Mouse (Mus musculus): Measurements from ENCODE around the gene Slc35c2. TPM values are rescaled to one million over a fixed set of nuclear protein-coding genes. Genes with fewer than 3 reads are reported as not detected.

Slc35c2 gene
- total RNA-seq, 2 experiments from 2014 or later = 44.4 to 59.5 TPM

DNA sequence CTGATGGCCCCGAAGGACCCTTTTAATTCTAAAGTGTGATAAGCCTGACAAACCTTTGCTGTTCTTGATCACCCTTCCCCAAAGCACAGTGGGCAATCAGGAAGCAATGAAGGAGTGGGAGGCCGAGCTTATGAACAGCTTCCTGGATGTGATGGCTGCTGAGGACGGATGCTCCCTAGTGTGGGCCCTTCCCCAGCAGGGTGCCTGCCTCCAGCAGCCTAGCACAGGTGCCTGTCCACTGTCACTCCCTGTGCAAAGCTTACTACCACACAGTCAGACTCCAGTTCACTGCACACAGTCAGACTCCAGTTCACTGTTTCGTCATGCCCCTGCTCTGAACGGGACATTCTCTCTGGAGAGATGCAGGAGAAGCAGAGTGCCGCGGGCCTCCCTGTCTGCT is 24.7 kb upstream of the Slc35c2 start:
- no peak for DNase-seq

DNA sequence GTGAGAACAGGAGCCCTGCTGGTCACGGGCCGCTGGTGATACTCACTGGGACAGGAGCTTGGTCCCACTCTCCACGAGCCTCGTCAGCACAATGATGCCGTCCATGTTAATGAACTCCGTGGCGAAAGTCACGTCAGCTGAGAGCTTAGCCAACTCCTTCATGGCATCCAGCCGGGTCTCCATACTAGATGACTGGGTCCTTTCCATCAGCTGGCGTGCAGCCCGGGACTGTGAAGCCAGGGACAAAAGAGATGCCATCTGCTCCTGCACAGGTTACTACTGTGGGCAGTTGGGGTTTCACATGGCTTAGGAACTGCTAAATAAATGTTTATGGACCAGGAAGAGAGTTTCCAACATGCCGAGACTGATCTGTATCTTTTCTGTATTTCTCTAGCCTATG is 23.9 kb upstream of the Slc35c2 start:
- DNase-seq = peak in 1 of 2 experiments; percentile 38

DNA sequence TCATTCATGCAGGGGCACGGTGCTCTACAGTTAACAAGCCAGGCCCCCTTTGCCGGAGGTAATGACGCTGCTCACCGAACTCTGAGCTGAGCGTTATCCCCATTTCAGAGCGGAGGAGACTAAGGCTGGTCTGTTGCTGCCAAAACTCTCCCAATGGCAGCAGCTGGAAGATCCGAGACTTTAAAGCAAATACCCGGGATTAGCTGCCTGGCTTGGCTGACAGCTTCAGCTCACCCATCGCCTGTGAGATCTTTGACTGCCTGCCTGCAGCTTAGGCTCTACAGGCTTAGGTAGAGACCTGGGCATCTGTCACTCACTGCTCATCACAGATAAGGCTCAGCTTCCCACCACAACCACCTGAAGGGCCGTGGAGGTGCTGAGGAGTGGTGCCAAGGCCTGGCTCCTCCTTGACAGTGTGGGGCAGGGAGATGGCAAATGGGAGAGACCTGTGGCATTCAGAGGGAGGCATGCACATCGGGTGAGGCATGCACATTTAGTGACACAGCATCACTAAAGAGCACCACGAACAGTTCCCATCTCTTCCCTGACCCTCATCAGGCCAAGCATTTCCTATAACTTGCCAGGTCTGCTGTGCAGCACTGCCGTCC is 23.3 kb upstream of the Slc35c2 start:
- DNase-seq = no peak

DNA sequence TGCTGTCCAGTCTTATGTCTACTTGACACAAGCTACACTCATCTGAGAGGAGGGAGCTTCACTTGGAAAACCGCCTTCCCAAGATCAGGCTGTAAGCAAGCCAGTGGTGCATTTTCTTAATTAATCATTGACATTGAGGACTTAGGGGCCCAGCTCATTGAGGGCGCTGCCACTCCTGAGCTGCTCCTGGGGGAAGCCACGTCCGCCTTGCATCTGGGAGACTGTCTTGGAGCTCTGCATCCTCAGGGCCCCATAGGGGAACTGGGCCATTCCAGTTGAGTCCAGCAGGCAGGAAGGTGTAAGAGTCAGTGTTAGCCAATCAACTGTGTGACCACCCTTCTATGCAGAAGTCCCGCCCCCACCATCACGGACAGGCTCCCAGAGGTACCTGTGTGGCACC is 20.1 kb upstream of the Slc35c2 start:
- DNase-seq = no peak

DNA sequence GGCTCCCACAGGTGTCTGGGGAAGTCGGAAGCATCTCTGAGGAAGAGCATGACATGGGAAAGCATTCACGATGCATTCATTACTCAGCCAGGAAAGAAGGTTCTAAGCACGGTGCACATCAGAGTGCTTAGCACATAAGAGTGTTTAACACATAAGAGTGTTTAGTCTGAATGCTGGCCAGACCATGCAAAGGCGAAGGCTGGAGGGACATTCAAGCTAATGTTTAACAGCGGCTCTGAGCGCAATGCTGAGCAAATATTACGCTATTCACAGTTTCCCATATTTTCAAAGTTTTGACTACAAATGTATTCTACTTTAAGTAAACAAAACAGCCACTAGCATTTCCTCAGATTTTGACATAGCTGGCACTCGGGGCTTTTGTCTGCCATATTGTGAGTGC is 17.8 kb upstream of the Slc35c2 start:
- DNase-seq = no peak

DNA sequence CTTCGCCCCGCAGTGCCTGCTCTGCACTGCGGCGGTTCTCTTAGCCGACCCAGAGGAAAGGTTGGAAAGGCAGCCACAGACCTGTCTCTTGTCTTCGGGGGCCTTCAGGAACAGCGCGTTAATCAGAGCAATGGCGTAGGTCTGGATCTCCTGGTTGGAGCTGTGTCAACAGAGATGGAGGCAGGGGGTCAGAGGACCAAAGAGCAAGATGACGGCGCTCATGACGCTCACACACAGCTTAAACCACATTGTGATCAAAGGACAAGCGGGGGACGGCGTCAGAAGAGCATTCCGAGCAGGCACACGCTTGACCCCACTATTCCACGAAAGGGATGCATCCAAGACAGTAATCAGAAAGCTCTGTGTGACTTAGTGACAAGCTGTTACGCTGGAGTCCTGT is 17.1 kb upstream of the Slc35c2 start:
- no peak for DNase-seq

DNA sequence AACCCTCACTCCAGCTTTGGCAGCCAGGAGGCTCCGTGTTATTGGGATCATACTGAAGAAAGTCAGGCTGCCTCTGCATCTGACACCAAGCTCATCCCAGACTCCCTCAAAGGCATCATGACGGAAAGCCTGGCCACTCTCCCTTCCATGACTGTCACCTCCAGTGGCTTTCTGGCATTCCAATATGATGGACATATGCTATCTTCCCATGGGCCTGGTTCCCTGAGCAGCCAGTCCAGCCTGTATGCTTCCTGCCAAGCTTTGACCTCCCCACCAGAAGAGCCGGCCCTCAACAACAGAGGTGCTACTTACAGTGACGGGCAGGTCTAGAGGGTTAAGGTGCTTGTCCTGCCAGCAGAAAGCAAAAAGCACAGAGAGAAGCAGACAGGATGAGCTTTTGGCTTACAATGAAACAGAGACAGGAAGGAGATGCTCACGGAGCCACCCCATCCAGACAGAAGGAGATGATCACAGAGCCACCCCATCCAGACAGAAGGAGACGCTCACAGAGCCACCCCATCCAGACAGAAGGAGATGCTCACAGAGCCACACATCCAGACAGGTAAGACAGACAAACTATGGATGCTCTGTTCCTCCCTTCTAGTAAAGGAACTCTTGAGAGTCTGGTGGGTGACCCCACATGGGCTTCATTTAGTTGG is 15.8 kb upstream of the Slc35c2 start:
- no peak for DNase-seq

DNA sequence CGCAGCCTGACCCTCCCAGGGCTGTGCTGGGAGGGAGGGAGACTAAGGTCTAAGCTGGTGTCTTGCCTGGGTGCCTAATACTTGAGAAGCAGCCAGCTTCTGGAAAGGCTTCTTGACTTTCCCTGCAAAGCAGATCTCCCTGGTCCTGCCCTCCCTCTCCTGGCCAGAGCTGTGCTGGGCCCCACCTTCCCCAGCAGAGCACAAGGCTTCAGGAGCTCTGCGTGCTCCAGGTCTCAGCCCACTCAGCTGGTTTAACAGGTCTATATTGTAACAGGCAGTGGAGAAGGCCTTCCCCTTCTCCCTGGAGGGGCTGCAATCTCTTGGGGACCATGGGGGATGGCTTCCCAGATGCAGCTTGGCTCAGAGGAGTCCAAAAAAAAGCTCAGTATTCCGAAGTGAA is 13.7 kb upstream of the Slc35c2 start:
- DNase-seq = no peak

DNA sequence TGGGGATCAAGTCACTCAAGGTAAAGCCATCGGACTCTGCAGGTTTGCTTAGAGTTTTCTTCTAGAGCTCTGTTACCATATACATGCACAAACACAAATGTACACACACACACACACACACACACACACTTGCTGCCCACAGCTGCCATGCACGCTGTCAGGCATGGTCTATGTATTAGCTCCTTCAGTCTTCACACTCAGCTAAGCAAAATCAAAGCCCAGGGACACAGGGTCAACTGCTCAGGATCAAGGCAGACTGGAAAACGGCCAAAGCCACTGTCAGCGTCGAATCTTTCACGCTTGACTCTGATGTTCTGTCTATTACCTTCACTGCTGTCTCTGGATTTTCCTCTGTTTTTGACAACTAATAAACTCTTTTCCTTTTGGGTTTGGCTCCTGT is 13.2 kb upstream of the Slc35c2 start:
- DNase-seq = no peak

DNA sequence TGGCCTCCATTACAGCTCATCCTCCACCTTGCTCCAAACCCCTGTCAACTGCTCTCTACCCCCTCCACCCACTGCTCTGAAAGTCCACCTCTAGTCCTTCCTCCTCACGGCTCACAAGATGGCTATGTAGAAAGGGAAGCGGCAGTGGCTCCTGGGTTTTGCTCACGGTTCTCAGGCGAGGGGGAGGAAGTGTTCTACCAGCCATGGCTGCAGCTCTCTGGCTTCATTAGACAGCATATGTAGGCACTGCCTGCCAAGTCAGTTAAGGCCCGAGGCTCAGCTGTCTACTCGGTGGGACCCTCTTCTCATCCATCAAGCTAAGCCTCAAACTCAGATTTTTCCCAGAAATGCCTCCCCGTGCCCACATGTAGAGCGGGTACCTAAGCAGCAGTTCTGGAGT is 12.8 kb upstream of the Slc35c2 start:
- no peak for DNase-seq

DNA sequence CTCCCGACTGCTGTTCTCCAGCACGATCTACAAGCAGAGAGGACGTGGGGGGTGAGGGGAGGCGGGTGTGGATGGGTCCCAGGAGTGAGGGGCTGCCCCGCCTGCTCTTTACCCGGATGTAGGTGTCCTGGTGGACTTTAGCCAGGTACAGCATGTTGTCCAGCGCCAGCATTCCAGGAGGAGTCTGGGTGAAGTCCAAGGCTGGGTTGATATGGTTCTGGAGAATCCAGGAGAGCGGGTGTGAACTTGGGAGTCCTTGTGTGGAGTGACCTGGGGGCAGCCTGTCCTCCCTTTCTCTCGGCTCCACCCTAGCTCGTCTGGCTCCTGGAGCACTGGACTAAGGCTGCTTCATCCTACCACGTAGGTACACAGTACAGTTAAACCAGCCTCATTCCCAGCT is 9.8 kb upstream of the Slc35c2 start:
- no peak for DNase-seq

DNA sequence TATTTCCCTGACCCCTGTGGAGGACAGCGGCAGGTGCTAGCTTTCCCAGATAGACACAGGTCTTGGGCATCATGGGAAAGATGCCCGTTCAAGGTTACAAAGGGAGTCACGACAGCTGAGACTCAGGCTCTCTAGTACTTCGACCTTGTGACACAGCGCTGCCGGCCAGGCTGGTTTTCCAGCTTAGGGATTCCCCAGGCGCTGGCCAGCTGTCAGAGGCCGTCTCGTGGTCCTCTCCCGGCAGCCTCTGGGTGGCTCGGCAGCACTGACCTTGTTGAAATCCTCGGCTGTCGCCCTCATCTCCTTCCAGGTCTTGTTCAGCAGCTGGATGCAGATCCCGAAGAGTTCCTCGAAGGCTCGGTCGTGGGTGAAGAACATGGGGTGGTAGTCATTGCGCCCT is 8.9 kb upstream of the Slc35c2 start:
- peak; percentile 75 to 84 for DNase-seq

DNA sequence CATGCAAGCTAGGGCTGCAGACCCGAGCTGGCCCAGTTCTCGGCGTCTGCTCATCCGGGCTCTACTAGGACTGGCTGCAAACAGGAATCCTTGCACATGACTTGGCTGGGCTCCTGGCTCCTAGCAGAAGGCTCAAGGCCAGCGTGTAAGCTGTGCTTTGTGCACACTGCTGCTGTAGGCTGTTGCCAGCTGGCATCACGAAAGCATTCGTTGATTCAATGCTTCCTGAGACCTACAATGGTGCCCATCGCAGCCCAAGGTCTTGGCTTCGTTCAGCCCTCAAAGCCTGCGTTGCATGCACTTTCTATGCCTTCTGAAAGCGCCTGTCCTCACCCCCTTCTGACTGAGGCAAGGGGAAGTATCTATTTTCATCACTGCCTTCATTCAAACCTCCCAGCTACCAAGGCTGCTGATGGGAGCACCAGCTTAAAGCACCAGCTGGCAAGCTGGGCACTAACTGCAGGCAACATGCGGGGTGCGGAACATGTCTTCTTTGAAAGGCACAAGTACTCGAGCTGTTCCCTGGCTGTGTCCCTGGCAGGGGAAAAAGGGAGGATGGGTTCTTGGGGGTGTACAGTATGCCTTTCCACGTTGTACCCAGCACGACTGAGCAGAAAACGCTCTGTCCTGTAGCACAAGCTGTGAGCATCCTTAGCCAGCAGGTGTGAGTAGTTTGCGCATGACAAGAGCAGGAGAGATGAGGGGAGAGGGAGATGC is 804 bp upstream of the Slc35c2 start:
- DNase-seq = peak; percentile 92

DNA sequence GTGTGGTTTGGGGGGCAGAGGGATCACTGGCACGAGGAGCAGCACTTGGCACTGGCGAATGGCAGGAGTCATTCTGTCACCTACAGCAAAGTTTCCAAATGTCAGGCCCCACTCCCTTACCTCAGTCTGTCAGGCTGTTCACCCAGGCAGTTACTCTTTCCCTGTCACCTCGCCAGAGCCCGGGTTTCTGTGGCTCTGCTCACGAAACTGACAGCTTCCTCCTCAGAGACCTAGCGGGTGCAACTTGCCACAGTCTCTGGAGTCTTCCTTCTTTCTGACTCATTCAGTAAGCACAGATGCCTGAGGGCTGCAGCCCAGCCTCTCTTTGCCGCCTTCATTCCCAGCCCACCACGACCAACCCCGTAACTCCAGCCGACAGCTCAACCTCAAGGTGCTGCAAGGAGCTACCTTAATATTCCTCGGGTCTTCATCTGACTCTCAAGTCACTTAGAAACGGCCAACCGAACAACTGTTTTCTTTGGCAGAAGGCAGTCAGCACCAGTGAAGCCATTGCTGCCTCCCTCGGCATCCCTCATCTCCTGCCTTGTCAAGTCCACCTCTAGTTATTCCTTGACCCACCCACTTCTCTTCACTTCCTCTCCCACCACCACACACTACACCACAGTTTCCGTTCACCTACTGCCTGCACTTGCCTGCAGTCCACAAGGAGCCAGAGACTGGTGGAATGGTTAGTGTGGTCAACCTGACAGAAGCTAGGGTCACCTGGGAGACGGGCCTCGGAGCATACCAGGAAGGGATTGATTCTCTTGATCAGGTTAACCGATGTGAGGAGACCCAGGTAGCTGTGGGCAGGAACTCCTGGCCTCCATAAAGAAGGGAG is 1.1 kb downstream of the Slc35c2 start:
- peak in 1 of 2 experiments; percentile 20 for DNase-seq

DNA sequence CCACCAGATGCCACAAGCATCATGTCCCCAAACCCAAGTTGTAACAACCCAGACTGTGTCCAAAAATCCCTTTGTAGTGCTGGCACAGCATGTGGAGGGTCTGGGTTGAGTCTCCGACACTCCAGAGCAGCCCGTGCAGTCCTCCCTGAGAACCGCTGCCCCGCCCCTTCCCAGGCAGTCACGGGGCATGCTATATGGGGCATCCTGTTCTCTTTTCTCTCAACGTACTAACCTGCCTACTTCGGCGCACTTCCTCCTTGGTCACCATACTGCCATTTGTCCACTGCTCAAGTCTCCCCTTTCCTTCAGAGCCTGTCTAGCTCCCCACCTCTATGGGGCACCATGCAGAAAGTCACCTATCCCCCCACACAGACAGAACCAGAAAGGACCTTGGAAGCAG is 2.0 kb downstream of the Slc35c2 start:
- DNase-seq = peak in 1 of 2 experiments; percentile 23

DNA sequence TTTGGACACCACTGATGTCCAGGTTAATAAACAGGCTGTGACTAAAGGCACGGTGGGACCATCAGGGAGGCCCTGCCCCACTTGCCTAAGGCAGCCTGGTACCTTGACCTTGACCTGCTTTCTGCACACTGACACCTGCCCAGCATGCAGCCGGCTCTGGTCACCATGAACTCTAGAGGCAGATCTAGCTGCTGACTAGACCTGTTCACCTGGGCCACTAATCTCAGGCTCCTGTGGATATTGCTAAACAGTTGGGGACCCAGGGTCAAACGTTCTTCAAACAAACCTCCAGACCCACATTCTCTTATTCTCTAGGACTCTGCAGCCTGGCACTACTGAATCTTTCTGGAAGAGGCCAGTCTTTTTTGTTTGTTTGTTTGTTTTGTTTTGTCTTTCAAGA is 2.6 kb downstream of the Slc35c2 start:
- DNase-seq = no peak

DNA sequence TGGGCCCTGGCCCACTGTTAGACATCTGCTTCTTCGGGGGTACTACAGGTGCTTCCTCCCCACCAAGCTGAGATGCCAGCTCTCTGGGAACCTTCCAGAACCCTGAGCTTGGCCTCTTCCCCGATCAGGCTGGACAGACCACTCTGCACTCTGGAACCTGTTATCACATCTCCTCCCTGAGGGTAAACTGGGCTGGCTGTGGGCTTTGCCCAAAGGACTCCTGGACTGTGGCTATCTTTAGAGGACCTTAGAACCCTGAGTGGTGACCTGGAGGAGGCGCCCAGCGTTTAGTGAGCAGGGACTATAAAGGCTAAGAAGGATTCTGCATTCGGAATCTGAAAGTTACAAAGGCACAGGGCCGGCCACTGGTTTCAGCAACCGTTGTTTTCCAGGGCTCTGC is 3.3 kb downstream of the Slc35c2 start:
- DNase-seq = no peak

DNA sequence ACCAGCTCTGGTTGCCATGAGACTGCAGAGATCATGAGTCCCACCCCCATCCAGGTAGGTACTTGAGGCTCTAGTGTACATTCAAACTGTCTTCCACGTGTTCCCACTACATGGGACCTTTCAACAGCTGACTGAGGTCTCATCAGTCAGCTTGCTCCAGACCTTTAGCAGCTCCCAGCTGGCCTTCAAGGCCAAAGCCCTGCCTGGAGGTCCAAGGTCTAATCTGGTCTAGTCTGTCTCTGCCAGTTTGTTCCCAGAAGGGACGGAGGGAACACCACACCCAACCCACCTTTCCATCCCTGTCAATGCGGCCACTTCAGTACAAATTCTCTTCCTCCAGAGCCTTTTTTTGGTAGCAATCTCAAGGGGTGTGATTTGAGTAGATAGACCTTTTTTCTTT is 4.0 kb downstream of the Slc35c2 start:
- DNase-seq = peak; percentile 41 to 54

DNA sequence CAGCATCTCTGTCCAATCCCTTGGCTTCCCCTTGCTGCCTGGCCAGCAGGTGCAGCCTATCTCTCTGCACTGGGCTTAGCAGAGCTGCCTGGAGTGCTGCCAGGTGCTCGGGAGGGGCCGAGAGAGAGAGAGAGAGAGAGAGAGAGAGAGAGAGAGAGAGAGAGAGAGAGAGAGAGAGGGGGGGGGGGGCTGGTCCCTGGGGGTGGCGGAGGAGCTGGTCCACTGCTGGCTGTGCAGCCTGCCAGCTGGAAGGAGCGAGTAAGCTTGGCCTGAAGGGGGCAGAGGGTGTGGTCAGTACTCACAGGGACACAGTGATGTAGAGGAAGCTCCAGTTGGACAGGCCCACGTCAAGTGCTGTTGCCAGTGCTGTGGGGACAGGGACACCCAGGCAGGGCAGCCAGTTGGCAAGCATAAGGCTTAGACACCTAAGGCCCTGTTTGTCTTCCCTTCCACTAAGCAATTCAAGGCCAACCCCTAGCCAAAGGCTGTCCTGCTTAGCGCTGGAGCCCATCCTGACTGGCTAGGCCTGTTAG is 5.8 kb downstream of the Slc35c2 start:
- peak in 1 of 2 experiments; percentile 21 for DNase-seq

DNA sequence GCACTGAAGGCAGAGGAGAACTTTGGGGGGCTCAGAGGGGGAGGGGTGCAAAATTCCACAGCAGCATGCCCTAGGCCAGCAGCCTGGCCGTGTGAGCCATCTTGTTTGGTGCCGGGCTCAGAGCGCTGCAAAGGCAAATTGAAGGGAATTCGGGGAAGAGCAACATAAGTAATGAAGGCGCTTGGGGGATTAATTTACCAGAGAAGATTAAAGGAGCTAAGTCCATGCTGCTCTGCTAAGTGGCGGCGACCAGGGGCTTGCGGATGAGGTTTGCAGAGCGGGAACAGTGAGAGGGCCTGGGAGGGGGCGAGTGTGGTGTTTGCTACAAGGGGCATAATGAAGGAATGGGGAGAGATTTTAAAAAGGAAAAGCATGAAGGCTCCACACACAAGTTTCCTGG is 8.3 kb downstream of the Slc35c2 start:
- DNase-seq = no peak

DNA sequence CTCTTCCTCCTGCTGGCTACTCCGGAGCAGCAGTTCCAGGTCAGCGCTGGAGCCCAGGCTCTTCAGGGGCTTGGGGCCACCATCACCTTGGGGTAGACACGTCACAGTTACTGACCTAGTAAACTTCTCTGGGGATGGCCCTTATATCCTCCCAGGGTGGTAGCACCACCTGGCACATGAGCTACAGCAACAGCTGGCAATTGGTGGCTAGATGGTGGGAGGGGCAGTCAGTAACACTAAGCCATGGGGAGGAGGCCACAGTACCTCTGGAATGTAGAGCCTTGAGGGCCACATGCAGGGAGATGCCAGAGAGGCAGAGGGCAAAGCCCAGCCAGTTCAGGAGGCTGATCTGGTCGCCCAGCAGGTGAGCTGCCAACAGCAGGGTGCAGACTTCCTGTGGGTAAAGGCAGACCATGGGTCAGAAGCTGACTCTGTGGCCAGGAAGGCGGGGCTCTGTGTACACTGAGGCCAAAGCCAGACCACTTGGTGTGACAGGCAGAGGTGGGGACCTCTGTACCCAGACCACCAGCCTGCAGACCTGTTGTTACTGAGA is 10.4 kb downstream of the Slc35c2 start:
- DNase-seq = no peak

DNA sequence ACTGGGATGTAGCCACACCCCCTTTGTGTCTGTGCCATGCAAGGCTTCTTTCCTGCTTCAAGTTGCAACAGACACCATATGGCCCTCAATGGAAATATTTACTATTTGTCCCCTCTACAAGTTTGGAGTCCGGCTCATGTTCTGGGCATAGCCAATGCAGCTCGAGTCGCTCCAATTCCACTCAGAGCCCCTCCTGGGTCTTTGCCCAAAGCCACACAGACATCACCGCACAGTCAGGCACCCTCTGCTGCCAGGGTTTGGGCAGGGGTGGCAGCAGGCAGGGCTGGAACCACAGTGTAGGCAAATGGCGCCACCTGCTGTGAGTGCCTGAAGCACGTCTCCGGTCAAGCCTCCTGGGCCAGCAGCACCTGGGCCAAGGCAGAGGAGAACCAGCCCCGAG is 11.8 kb downstream of the Slc35c2 start:
- DNase-seq = peak; percentile 76 to 83

Measured in adrenal gland, postnatal 36 days (tissue).